Mouse (Mus musculus): ENCODE data around the gene Olfr1086. TPM values are rescaled to one million over a fixed set of nuclear protein-coding genes. Genes with fewer than 3 reads are reported as not detected.
"Not testable (repeated sequence)": the region's sequence is repeated elsewhere in the genome, so short reads cannot be mapped to it uniquely, and the experiment has no call there.

The Olfr1086 gene
- not detected for total RNA-seq (2022)

- no peak for DNase-seq
These were observed at the start of gene Olfr1086 for GRCm38 (mm10) chr2:86679992-86680391. Gene Olfr1086, minus strand, starts transcription at chr2:86680092.

GRCm38 (mm10) chr2:86698295-86698694 is 18.4 kb upstream of the Olfr1086 start, which contains the start of gene Olfr1087:
Gene Olfr1087, minus strand, starts transcription at chr2:86698395.
- no peak for DNase-seq

GRCm38 (mm10) chr2:86661919-86662318 is 18.0 kb downstream of the Olfr1086 start, which contains the start of gene Olfr1085:
Gene Olfr1085, minus strand, starts transcription at chr2:86662019.
- no peak for DNase-seq

- DNase-seq: not testable (repeated sequence)
These were observed 40.3 kb downstream of the Olfr1086 start, which contains the start of gene Olfr1084 for GRCm38 (mm10) chr2:86639625-86640024. Gene Olfr1084, minus strand, starts transcription at chr2:86639725.

Other genes with a start within 250 kb of the Olfr1086 start
- not detected for gene Olfr1065, start 229.5 kb downstream of the Olfr1086 start, total RNA-seq (2022)
- not detected for gene Olfr1066, start 223.8 kb downstream of the Olfr1086 start, total RNA-seq (2022)
- gene Olfr228, start 192.7 kb downstream of the Olfr1086 start, total RNA-seq (2022): not detected
- not detected for gene Olfr1076, start 171.6 kb downstream of the Olfr1086 start, total RNA-seq (2022)
- not detected for gene Olfr1079, start 137.6 kb downstream of the Olfr1086 start, total RNA-seq (2022)
- gene Olfr1080, start 121.9 kb downstream of the Olfr1086 start, total RNA-seq (2022): not detected
- gene Olfr1082, start 81.1 kb downstream of the Olfr1086 start, total RNA-seq (2022): not detected
- gene Olfr1084, start 40.4 kb downstream of the Olfr1086 start, total RNA-seq (2022): not detected
- gene Olfr1085, start 18.1 kb downstream of the Olfr1086 start, total RNA-seq (2022): not detected
- gene Olfr1087, start 18.3 kb upstream of the Olfr1086 start, total RNA-seq (2022): not detected
- gene Olfr1089, start 53.6 kb upstream of the Olfr1086 start, total RNA-seq (2022): not detected
- not detected for gene Olfr1090, start 78.9 kb upstream of the Olfr1086 start, total RNA-seq (2022)
- not detected for gene Olfr1093, start 102.4 kb upstream of the Olfr1086 start, total RNA-seq (2022)
- gene Olfr141, start 129.9 kb upstream of the Olfr1086 start, total RNA-seq (2022): not detected
- gene Olfr1094, start 144.6 kb upstream of the Olfr1086 start, total RNA-seq (2022): not detected
- not detected for gene Olfr1095, start 171.6 kb upstream of the Olfr1086 start, total RNA-seq (2022)
- gene Gm13723, start 194.7 kb upstream of the Olfr1086 start, total RNA-seq (2022): not detected
- gene Olfr1097, start 212.1 kb upstream of the Olfr1086 start, total RNA-seq (2022): not detected
- gene Olfr1098, start 244.5 kb upstream of the Olfr1086 start, total RNA-seq (2022): not detected